Mouse (Mus musculus) kidney, embryonic 16.5 days (tissue): Measurements from ENCODE around the gene Cd82. TPM values are rescaled to one million over a fixed set of nuclear protein-coding genes. Genes with fewer than 3 reads are reported as not detected.

ENCODE experiments used
- ATAC-seq: fragments of 200-750 bp; cut with Nextera tagmentation; 2 replicates; pipeline ENCODE4 v1.8.0; 2017; ENCODE audit warnings: moderate TSS enrichment; ENCODE audit not compliant: low FRiP score, low TSS enrichment
- H3K27ac ChIP-seq: fragments of 300-500 bp; sonication (generic); 2 replicates; pipeline ENCODE4 v1.5.1; 2014; ENCODE audit warnings: low read length
- H3K27me3 ChIP-seq: fragments of 300-500 bp; sonication (generic); 2 replicates; pipeline ENCODE4 v1.6.1; 2014; ENCODE audit warnings: low read length, control low read depth, mixed read lengths; ENCODE audit not compliant: insufficient read depth
- H3K36me3 ChIP-seq: fragments of 300-500 bp; sonication (generic); 2 replicates; pipeline ENCODE4 v1.6.1; 2014; ENCODE audit warnings: low read length, control low read depth, mixed read lengths; ENCODE audit not compliant: insufficient read depth
- H3K4me1 ChIP-seq: fragments of 300-500 bp; sonication (generic); 2 replicates; pipeline ENCODE4 v1.6.1; 2014; ENCODE audit warnings: low read length, control low read depth, mixed read lengths; ENCODE audit not compliant: insufficient read depth
- H3K4me2 ChIP-seq: fragments of 300-500 bp; sonication (generic); replicated peaks from 2 replicates; pipeline ENCODE4 v1.6.1; 2014; ENCODE audit warnings: low read depth, low read length
- H3K4me3 ChIP-seq: fragments of 300-500 bp; sonication (generic); 2 replicates; pipeline ENCODE4 v1.5.1; 2014; ENCODE audit warnings: mild to moderate bottlenecking, low read length
- H3K9ac ChIP-seq: fragments of 300-500 bp; sonication (generic); replicated peaks from 2 replicates; pipeline ENCODE4 v1.6.1; 2014; ENCODE audit warnings: low read length
- H3K9me3 ChIP-seq: fragments of 300-500 bp; sonication (generic); 2 replicates; pipeline ENCODE4 v1.6.1; 2016; ENCODE audit warnings: low read length, control low read depth
- WGBS: fragments of 180-500 bp; shearing (Covaris S2); extraction: QIAGEN DNeasy Blood & Tissue Kit; methylation state at CpG from one replicate; pipeline ENCODE4 v1.1.7; 2014; 5-methylcytosine and 5-hydroxymethylcytosine counted together
- polyA plus RNA-seq: library from polyadenylated mRNA; unstranded; fragments of >200 nt; fragmentation: Nextera tagmentation; extraction: Ambion mirVana; gene quantifications from 2 replicates; pipeline ENCODE4 v1.2.1, GENCODE M21; 2015

Cd82 gene
- polyA plus RNA-seq, 1 experiment from 2014 or later, result 71.8 TPM

DNA sequence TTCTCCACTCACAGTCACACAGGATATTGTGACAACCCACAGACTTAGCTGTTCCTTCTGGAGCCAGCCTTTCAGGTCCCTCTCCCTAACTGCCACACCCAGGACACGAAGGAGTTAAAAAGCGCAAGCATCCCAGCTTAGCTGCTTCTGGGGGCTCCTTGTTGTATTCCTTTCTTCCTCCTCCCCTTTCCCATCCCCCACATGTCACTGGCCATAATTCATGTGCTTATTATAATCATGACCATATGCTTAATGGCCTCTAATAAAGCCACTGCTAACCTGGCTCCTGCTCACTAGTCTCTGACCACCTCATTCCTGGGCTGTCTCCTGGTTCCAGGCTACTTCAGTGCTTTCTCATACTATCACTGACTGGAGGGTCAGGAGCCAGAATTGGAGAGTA is 27.6 kb upstream of the Cd82 start:
- no peak overlapping the region for H3K27ac ChIP-seq
- 0 out of 2 replicates have a peak, but pooled peaks cover 2% of the 10 kb centered on the region for H3K4me1 ChIP-seq
- no peaks in the 10 kb centered on the region for H3K36me3 ChIP-seq
- H3K27me3 ChIP-seq, result peaks cover 4% of the 10 kb centered on the region; the same call in 1 of the 2 replicates
- no peaks in the 10 kb centered on the region for H3K9me3 ChIP-seq
- no peak overlapping the region for H3K4me3 ChIP-seq
- H3K4me2 ChIP-seq, result no peak overlapping the region
- ATAC-seq, result no peak
- 72% methylated on average over 2 of the region's 2 CpGs for WGBS
- no peak overlapping the region for H3K9ac ChIP-seq

DNA sequence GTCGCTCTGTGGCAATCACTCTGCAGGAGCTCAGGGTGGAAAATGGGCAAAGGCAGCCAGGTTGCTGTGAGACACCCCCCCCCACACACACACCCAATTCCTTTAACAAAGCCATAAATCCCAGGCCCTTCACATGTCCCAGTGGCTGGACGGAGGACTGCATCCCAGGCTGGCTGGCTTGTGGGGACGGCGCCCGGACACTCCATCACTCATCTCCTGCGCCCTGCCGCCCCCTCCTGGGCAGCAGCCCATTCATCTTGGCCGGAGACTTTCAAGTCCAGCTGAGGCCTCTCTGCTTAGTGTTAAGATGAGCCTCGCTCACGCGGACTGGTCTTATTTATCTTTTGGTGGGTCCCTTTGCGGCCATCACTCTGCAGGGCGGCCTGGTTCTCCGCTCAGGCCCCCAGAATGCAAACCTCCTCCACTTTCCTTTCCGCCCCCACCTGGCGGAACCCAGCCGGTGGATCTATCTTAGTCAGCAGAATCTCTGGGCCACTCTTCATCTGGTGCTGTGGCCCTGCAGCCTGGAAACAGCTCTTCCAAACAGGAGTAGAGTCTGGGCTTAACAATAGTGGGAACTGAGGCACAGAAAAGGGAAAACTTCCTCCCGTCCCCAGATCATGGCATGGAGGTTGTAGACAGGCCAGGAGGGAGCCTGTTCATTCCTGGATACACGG is 26.1 kb upstream of the Cd82 start:
- ATAC-seq, result peak; percentile 49; the same call in 1 of the 2 replicates
- H3K4me3 ChIP-seq, result no peak overlapping the region
- no peak overlapping the region for H3K4me2 ChIP-seq
- no peak overlapping the region for H3K9ac ChIP-seq
- H3K9me3 ChIP-seq, result no peaks in the 10 kb centered on the region
- WGBS, result 23% methylated on average over 19 of the region's 19 CpGs
- H3K27ac ChIP-seq, result no peak overlapping the region
- no peaks in the 10 kb centered on the region for H3K36me3 ChIP-seq
- H3K4me1 ChIP-seq, result 0 out of 2 replicates have a peak, but pooled peaks cover 2% of the 10 kb centered on the region
- peaks cover 4% of the 10 kb centered on the region; the same call in 1 of the 2 replicates for H3K27me3 ChIP-seq

DNA sequence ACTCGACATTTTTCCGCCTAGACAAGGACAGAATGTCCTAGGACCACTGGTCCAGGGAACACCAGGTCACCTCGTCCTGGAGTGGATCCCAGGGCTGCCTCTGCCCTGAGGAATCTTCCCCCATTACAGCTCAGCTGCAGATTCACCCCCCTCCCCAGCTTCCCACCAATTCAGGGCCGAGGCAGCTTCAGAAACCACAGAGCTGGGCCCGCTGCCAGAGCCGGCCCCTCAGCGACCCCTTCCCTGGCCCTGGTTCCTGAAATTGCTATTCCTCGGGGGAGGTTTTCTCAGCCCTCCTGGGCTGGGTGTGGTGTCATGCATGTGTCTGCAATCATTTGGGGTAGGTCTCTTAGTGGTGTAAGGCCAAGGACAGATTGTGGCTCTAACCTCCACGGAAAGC is 22.5 kb upstream of the Cd82 start:
- Histone ChIP-seq H3K4me1 (0 out of 2 replicates have a peak, but pooled peaks cover 2% of the 10 kb centered on the region), H3K4me3 (no peak overlapping the region), H3K27me3 (peaks cover 10% of the 10 kb centered on the region; the same call in 1 of the 2 replicates), H3K9me3 (no peaks in the 10 kb centered on the region), H3K36me3 (no peaks in the 10 kb centered on the region), H3K4me2 (no peak overlapping the region), H3K27ac (no peak overlapping the region), H3K9ac (no peak overlapping the region)
- ATAC-seq, result no peak
- WGBS, result 45% methylated on average over 9 of the region's 9 CpGs

DNA sequence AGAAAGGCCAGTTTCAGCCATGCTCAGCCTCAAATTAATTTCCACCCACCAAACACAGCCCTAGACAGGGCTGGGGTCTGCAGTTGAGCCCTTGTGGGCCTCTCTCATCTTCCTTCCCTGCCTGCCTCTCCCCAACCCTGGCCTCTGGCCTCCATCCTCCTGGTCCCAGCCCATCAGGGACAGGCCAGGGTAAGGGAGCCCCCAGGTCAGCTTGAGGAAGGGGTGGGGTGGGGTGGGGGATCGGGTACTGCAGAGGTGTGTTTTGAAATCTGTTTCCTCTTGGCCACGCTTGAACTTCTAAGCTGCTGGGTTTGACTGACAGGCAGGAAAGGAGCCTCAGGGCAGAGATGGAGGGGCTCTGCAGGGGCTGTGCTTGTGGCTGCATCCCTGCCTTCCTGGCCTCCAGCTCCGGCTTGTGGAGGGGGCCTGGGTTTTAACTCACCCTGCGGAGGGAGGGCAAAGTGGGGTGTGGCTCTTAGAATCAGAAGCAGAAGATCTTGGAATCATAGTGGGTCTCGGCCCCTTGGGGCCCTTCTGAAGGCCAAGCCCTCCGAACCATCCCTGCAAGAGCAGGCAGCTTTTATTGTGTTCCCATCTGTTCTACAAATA is 19.2 kb upstream of the Cd82 start:
- H3K27ac ChIP-seq, result no peak overlapping the region
- H3K36me3 ChIP-seq, result no peaks in the 10 kb centered on the region
- H3K9ac ChIP-seq, result no peak overlapping the region
- 0 out of 2 replicates have a peak, but pooled peaks cover 7% of the 10 kb centered on the region for H3K27me3 ChIP-seq
- 40% methylated on average over 6 of the region's 6 CpGs for WGBS
- H3K9me3 ChIP-seq, result no peaks in the 10 kb centered on the region
- H3K4me3 ChIP-seq, result no peak overlapping the region
- no peak overlapping the region for H3K4me2 ChIP-seq
- no peak for ATAC-seq
- H3K4me1 ChIP-seq, result no peaks in the 10 kb centered on the region

DNA sequence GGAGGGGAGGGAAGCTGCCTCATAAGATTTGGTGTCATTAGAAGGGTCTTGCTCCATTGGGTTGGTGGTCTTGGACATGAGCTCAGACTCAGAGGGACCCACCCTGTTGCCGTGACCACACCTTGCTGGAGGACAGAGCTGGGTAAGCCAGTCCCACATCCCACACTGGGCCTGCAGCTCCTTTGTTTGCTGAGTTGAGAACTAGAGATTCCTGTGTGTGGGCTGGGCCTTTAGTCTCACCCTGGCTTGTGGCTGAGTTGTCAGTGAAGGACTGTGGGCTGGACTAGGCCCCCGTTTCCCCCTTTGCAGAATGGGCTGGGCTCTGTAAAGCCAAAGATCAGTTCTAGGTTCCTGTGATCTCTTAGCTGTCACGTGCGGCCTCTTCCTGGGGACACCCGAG is 15.8 kb upstream of the Cd82 start:
- H3K4me2 ChIP-seq, result no peak overlapping the region
- H3K36me3 ChIP-seq, result no peaks in the 10 kb centered on the region
- peaks cover 23% of the 10 kb centered on the region for H3K27me3 ChIP-seq
- no peak for ATAC-seq
- H3K9ac ChIP-seq, result no peak overlapping the region
- no peaks in the 10 kb centered on the region for H3K9me3 ChIP-seq
- no peaks in the 10 kb centered on the region for H3K4me1 ChIP-seq
- WGBS, result 57% methylated on average over 5 of the region's 5 CpGs
- H3K4me3 ChIP-seq, result no peak overlapping the region
- H3K27ac ChIP-seq, result no peak overlapping the region

DNA sequence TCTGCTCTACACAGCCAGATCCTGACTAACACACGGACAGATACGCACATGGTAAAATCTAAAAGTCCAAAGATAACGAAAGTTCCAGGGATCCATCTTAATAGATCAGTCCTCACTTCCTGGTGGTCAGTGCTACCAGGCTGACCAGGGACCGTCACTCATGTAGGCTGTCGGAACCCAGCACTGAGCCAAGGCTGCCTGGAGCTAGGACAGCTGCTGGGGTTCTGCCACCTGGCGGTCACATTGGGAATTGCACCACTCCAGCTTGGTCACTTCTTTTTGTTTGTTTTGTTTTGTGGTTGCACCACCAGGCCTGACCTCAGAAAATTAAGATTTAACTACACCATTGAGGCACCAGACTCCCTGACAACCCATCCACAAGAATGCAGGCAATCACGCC is 14.6 kb upstream of the Cd82 start:
- ATAC-seq, result 0 out of 2 replicates have a peak, but pooled peaks have one; percentile 57
- 46% methylated on average over 7 of the region's 7 CpGs for WGBS

DNA sequence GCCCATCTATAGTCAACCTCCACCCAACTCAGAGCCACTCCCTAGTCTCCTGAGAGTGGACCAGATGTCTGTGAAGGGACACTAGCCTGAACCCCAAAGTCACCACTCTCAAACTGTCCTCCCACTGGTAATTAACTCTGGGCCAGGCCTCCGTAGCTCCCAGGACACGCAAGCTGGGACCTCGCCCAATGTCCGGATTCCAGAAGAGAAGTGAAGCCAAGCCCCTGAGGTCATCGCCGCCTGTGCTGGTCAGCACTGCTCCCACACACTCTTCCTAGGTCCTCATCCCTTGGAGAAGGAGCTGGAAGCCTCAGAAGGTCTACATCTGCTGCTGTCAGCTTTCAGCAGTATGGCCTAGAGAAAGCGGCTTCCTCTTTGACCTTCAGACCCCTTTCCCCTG is 13.5 kb upstream of the Cd82 start:
- H3K27me3 ChIP-seq, result peaks cover 16% of the 10 kb centered on the region
- no peak for ATAC-seq
- no peak overlapping the region for H3K9ac ChIP-seq
- no peaks in the 10 kb centered on the region for H3K9me3 ChIP-seq
- no peak overlapping the region for H3K4me3 ChIP-seq
- no peaks in the 10 kb centered on the region for H3K36me3 ChIP-seq
- H3K27ac ChIP-seq, result no peak overlapping the region
- no peak overlapping the region for H3K4me2 ChIP-seq
- 58% methylated on average over 7 of the region's 7 CpGs for WGBS
- no peaks in the 10 kb centered on the region for H3K4me1 ChIP-seq

More for the DNA sequence above, 14.6 kb upstream of the Cd82 start:
- Histone ChIP-seq H3K4me2 (no peak overlapping the region), H3K4me1 (no peaks in the 10 kb centered on the region), H3K9ac (no peak overlapping the region), H3K4me3 (no peak overlapping the region), H3K9me3 (no peaks in the 10 kb centered on the region), H3K27ac (no peak overlapping the region), H3K27me3 (peaks cover 16% of the 10 kb centered on the region), H3K36me3 (no peaks in the 10 kb centered on the region)

DNA sequence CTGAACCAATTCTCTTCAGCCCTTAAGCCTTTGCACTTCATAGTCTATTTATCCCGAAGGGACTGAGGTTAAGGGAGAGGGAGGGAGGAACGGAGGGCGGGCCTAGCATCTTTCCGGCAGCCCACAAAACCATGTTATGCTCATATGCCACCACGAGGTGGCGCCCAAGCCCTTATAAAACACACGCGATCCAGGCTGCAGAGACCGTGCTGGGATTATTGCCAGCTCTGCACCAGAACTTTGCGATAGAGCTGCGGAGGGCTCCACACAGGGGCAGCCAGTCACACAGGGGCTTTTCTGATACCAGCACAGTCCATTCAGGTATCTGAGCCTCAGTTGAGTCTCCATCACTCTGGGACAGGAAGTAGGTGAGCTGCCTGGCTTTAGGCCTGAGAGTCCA is 12.1 kb upstream of the Cd82 start:
- H3K27ac ChIP-seq, result no peak overlapping the region
- H3K9me3 ChIP-seq, result no peaks in the 10 kb centered on the region
- no peak overlapping the region for H3K4me3 ChIP-seq
- 0% methylated on average over 11 of the region's 11 CpGs for WGBS
- peaks cover 16% of the 10 kb centered on the region for H3K27me3 ChIP-seq
- no peak overlapping the region for H3K9ac ChIP-seq
- H3K4me1 ChIP-seq, result peaks cover 10% of the 10 kb centered on the region
- ATAC-seq, result peak; percentile 28; the same call in 1 of the 2 replicates
- H3K4me2 ChIP-seq, result no peak overlapping the region
- H3K36me3 ChIP-seq, result no peaks in the 10 kb centered on the region

DNA sequence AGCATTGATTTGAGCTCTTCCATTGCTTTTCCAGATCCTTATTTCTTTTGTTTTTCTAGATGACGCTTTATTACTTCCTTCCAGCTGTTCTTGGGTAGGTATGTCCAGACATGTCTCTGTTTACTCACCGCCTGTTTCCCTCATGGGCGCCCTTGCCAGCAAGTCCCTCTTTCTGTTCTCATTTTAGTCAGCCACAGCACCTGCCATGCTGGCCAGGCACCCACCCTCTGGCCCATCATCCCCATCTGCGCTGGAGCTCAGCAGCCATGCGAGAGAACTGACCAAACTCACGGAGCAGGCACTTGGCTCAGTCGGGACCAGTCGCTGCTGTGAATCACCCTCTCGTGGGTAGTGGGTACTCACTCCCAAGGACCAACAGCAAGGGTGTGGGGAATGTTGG is 11.0 kb upstream of the Cd82 start:
- Histone ChIP-seq H3K9ac (no peak overlapping the region), H3K4me2 (no peak overlapping the region), H3K27ac (no peak overlapping the region), H3K4me3 (no peak overlapping the region), H3K4me1 (peaks cover 13% of the 10 kb centered on the region), H3K9me3 (no peaks in the 10 kb centered on the region), H3K27me3 (peaks cover 16% of the 10 kb centered on the region), H3K36me3 (no peaks in the 10 kb centered on the region)
- ATAC-seq, result no peak
- 85% methylated on average over 9 of the region's 9 CpGs for WGBS
